Mouse (Mus musculus) stomach, embryonic 14.5 days (tissue): ENCODE data around the gene Epo. TPM values are rescaled to one million over a fixed set of nuclear protein-coding genes. Genes with fewer than 3 reads are reported as not detected.

ENCODE experiments used
- ATAC-seq: fragments of 200-750 bp; cut with Nextera tagmentation; 2 replicates; pipeline ENCODE4 v1.8.0; 2017; ENCODE audit warnings: low read depth, moderate TSS enrichment; ENCODE audit not compliant: insufficient number of reproducible peaks, insufficient read depth, low FRiP score
- H3K27ac ChIP-seq: fragments of 300-500 bp; sonication (generic); 2 replicates; pipeline ENCODE4 v1.5.1; 2014; ENCODE audit warnings: mild to moderate bottlenecking, low read length, moderate library complexity, mixed read lengths
- H3K27me3 ChIP-seq: fragments of 300-500 bp; sonication (generic); 2 replicates; pipeline ENCODE4 v1.6.1; 2014; ENCODE audit warnings: low read length, control low read depth, mixed read lengths; ENCODE audit not compliant: control insufficient read depth, insufficient read depth
- H3K36me3 ChIP-seq: fragments of 300-500 bp; sonication (generic); 2 replicates; pipeline ENCODE4 v1.6.1; 2014; ENCODE audit warnings: mild to moderate bottlenecking, control low read depth, low read length, moderate library complexity, mixed read lengths; ENCODE audit not compliant: control insufficient read depth, insufficient read depth
- H3K4me1 ChIP-seq: fragments of 300-500 bp; sonication (generic); 2 replicates; pipeline ENCODE4 v1.6.1; 2014; ENCODE audit warnings: low read length, control low read depth, mixed read lengths; ENCODE audit not compliant: control insufficient read depth, insufficient read depth
- H3K4me2 ChIP-seq: fragments of 300-500 bp; sonication (generic); replicated peaks from 2 replicates; pipeline ENCODE4 v1.6.1; 2014; ENCODE audit warnings: low read depth, low read length, control low read depth
- H3K4me3 ChIP-seq: fragments of 300-500 bp; sonication (generic); 2 replicates; pipeline ENCODE4 v1.5.1; 2014; ENCODE audit warnings: low read depth, low read length, control low read depth
- H3K9ac ChIP-seq: fragments of 300-500 bp; sonication (generic); replicated peaks from 2 replicates; pipeline ENCODE4 v1.6.1; 2014; ENCODE audit warnings: low read depth, mild to moderate bottlenecking, control low read depth, low read length, moderate library complexity, mixed read lengths
- H3K9me3 ChIP-seq: fragments of 300-500 bp; sonication (generic); 2 replicates; pipeline ENCODE4 v1.6.1; 2016; ENCODE audit warnings: low read depth, low read length, control low read depth; ENCODE audit not compliant: control insufficient read depth
- WGBS: fragments of 180-500 bp; shearing (Covaris S2); extraction: QIAGEN DNeasy Blood & Tissue Kit; methylation state at CpG from one replicate; pipeline ENCODE4 v1.1.7; 2014; 5-methylcytosine and 5-hydroxymethylcytosine counted together
- microRNA-seq: library from miRNA; unstranded; fragments of <30 nt; microRNA quantifications from one replicate; pipeline ENCODE4, GENCODE M21; 2016
- polyA plus RNA-seq: library from polyadenylated mRNA; unstranded; fragments of >200 nt; fragmentation: Nextera tagmentation; extraction: Ambion mirVana; gene quantifications from 2 replicates; pipeline ENCODE4 v1.2.1, GENCODE M21; 2014

Gene Epo
- polyA plus RNA-seq, 1 experiment from 2014 or later = 0.38 TPM

GRCm38 (mm10) chr5:137465049-137465448, 68.0 kb downstream of the Epo start:
- H3K4me2 ChIP-seq = no peak overlapping the region
- no peak overlapping the region for H3K9ac ChIP-seq
- H3K27ac ChIP-seq = no peak overlapping the region
- H3K27me3 ChIP-seq = no peaks in the 10 kb centered on the region
- H3K36me3 ChIP-seq = no peaks in the 10 kb centered on the region
- H3K4me1 ChIP-seq = no peaks in the 10 kb centered on the region
- no peak for ATAC-seq
- 39% methylated on average over 3 of the region's 3 CpGs for WGBS
- H3K9me3 ChIP-seq = no peaks in the 10 kb centered on the region
- no peak overlapping the region for H3K4me3 ChIP-seq

DNA sequence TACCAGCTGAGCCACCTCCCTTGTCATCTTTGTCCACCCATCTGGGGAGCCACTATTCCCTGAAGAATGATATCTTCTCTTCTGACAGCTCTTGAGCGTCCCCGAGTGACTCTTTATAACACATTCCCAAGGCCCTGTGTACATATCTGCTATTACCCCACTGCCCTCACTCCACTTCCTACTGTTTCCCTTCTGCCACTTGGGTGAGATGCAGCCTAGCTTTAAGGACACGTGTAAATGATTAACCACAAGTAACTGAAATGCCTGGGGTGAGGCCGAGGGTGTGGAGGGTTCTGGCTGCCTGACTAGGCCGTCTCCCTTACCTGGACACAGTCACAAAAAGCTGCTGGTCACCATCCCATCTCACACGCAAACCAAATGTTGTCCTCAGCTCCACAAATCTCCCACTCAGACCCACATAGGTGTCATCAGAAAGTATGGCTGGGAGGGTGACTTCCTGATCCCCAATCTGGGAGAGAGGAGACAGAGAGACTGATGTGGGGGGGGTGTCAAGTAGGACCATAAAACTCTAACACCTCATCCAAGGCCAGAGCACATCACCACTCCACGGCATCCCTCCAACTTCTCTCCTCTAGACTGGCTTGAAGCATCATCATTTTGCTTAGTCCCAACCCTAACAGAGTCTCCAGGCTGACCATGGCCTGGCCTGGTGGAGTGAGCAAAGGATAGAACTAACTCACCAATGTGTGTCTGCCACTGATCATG, 77.0 kb downstream of the Epo start:
- ATAC-seq = peak; percentile 93
- no peak overlapping the region for H3K4me3 ChIP-seq
- no peak overlapping the region for H3K4me2 ChIP-seq
- no peaks in the 10 kb centered on the region for H3K4me1 ChIP-seq
- H3K9ac ChIP-seq = no peak overlapping the region
- H3K36me3 ChIP-seq = no peaks in the 10 kb centered on the region
- H3K27me3 ChIP-seq = no peaks in the 10 kb centered on the region
- 50% methylated on average over 7 of the region's 7 CpGs for WGBS
- H3K9me3 ChIP-seq = no peaks in the 10 kb centered on the region
- H3K27ac ChIP-seq = no peak overlapping the region; the same call in 1 of the 2 replicates

DNA sequence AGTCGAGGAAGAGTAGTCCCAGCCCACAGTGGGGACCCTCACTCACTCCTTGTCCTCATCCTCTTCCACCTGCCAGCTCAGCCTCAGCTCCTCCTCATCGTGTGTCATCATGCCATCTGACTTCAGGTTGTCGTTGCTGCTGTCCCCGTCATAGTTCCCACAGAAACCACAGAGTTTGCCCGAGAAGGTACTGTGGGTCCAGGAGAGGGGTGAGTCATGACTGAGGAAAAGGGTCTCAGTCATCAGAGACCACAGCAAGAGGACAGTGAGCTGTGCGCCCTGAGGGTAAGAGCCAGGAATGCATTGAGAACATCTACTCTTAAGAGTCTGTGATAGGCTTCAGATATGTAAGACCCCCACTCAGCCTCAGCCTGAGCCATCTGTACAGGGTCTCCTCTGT, 77.8 kb downstream of the Epo start:
- Histone ChIP-seq H3K36me3 (no peaks in the 10 kb centered on the region), H3K27ac (no peak overlapping the region; the same call in 1 of the 2 replicates), H3K4me3 (no peak overlapping the region), H3K9ac (no peak overlapping the region), H3K27me3 (no peaks in the 10 kb centered on the region), H3K4me1 (no peaks in the 10 kb centered on the region), H3K9me3 (no peaks in the 10 kb centered on the region), H3K4me2 (no peak overlapping the region)
- 78% methylated on average over 6 of the region's 6 CpGs for WGBS
- ATAC-seq = no peak

DNA sequence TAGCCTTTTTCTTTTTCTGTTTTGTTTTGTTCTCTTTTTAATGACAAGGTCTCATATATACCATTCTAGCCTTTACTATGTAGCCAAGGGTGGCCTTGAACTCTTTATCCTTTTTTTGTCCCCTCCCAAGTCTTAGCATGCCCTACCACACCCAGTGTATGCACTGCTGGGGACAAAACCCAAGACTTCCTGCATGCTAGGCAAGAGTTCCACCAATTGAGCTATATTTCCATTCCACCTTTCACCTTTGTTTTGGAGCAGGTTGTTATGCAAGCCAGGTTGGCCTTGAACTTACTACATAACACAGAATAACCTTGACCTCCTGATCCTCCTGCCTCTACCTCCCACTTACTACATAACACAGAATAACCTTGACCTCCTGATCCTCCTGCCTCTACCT, 87.5 kb downstream of the Epo start:
- no peak for ATAC-seq
- H3K9ac ChIP-seq = no peak overlapping the region
- no peaks in the 10 kb centered on the region for H3K4me1 ChIP-seq
- H3K4me2 ChIP-seq = no peak overlapping the region
- no peak overlapping the region for H3K4me3 ChIP-seq
- H3K27me3 ChIP-seq = no peaks in the 10 kb centered on the region
- no peak overlapping the region for H3K27ac ChIP-seq
- H3K36me3 ChIP-seq = no peaks in the 10 kb centered on the region
- no peaks in the 10 kb centered on the region for H3K9me3 ChIP-seq

GRCm38 (mm10) chr5:137440216-137440855, 92.7 kb downstream of the Epo start:
- Histone ChIP-seq H3K4me1 (0 out of 2 replicates have a peak, but pooled peaks cover 3% of the 10 kb centered on the region), H3K9me3 (no peaks in the 10 kb centered on the region), H3K4me3 (no peak overlapping the region), H3K27ac (no peak overlapping the region), H3K4me2 (no peak overlapping the region), H3K36me3 (no peaks in the 10 kb centered on the region), H3K9ac (no peak overlapping the region), H3K27me3 (no peaks in the 10 kb centered on the region)
- ATAC-seq = no peak
- 68% methylated on average over 11 of the region's 11 CpGs for WGBS

DNA sequence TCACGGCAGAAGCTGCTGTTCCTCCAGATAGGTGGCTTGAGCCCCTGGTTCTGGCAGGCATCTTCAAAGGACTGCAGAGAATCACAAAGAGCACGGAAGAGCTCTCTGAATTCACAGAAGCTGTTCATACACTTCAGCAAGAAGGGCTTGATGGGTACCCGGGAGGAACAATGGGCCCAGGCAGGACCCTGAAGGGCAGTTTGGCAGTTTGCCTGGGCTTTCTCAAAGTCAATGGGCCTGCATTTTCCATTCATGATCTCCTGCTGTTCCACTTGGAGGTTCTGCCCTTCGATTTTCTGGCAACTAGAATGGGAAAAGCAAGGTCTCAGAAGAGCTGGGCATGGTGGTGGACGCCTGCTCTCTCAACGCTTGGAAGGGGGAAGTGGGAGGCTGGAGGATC, 99.2 kb downstream of the Epo start:
- WGBS = 70% methylated on average over 6 of the region's 6 CpGs
- no peaks in the 10 kb centered on the region for H3K36me3 ChIP-seq
- no peak for ATAC-seq
- H3K9ac ChIP-seq = no peak overlapping the region
- no peaks in the 10 kb centered on the region for H3K27me3 ChIP-seq
- no peaks in the 10 kb centered on the region for H3K4me1 ChIP-seq
- H3K4me2 ChIP-seq = no peak overlapping the region
- no peaks in the 10 kb centered on the region for H3K9me3 ChIP-seq
- no peak overlapping the region for H3K4me3 ChIP-seq
- no peak overlapping the region for H3K27ac ChIP-seq

Small RNA genes within 50 kb of the gene (microRNA-seq; reads per million reads assigned to microRNA genes)
- gene Mir6418 = not detected

Other genes with a start within 250 kb of the Epo start
- 11.9 and 12.1 TPM in 2 replicates for gene Ache, start 245.7 kb downstream of the Epo start, polyA plus RNA-seq
- gene Ufsp1, start 238.6 kb downstream of the Epo start, polyA plus RNA-seq = 8.1 and 8.5 TPM in 2 replicates
- gene Srrt, start 225.6 kb downstream of the Epo start, polyA plus RNA-seq = 111 and 120 TPM in 2 replicates
- 75.3 and 76.2 TPM in 2 replicates for gene Trip6, start 218.8 kb downstream of the Epo start, polyA plus RNA-seq
- gene Slc12a9, start 199.6 kb downstream of the Epo start, polyA plus RNA-seq = 8.0 and 10.1 TPM in 2 replicates
- 42.0 and 44.6 TPM in 2 replicates for gene Ephb4, start 183.1 kb downstream of the Epo start, polyA plus RNA-seq
- 1.1 and 1.5 TPM in 2 replicates for gene Zan, start 56.2 kb downstream of the Epo start, polyA plus RNA-seq
- gene Pop7, start 30.7 kb downstream of the Epo start, polyA plus RNA-seq = 51.7 and 56.2 TPM in 2 replicates
- 16.0 and 16.3 TPM in 2 replicates for gene Gigyf1, start 14.7 kb downstream of the Epo start, polyA plus RNA-seq
- 404 and 443 TPM in 2 replicates for gene Gnb2, start 268 bp upstream of the Epo start, polyA plus RNA-seq
- gene Actl6b, start 20.3 kb upstream of the Epo start, polyA plus RNA-seq = 6.7 and 7.3 TPM in 2 replicates
- gene Tfr2, start 36.6 kb upstream of the Epo start, polyA plus RNA-seq = 0.43 and 0.46 TPM in 2 replicates
- gene Mospd3, start 67.8 kb upstream of the Epo start, polyA plus RNA-seq = 32.3 and 34.2 TPM in 2 replicates
- 143 and 145 TPM in 2 replicates for gene Pcolce, start 80.5 kb upstream of the Epo start, polyA plus RNA-seq
- gene Fbxo24, start 95.8 kb upstream of the Epo start, polyA plus RNA-seq = 0.14 and 0.20 TPM in 2 replicates
- 37.1 and 39.2 TPM in 2 replicates for gene Lrch4, start 95.9 kb upstream of the Epo start, polyA plus RNA-seq
- 8.1 and 10.7 TPM in 2 replicates for gene Gm20605, start 95.9 kb upstream of the Epo start, polyA plus RNA-seq
- gene Sap25, start 108.1 kb upstream of the Epo start, polyA plus RNA-seq = 9.8 and 9.9 TPM in 2 replicates
- gene Irs3, start 112.5 kb upstream of the Epo start, polyA plus RNA-seq = 0.17 TPM in 1 of 2 replicates, not detected in the other
- 12.9 and 13.2 TPM in 2 replicates for gene Agfg2, start 151.5 kb upstream of the Epo start, polyA plus RNA-seq
- gene Nyap1, start 208.4 kb upstream of the Epo start, polyA plus RNA-seq = 1.0 and 1.4 TPM in 2 replicates
- 118 and 132 TPM in 2 replicates for gene Tsc22d4, start 212.5 kb upstream of the Epo start, polyA plus RNA-seq
- gene Ppp1r35, start 245.6 kb upstream of the Epo start, polyA plus RNA-seq = 32.7 and 38.1 TPM in 2 replicates